Mouse (Mus musculus) CH12.LX (cell line): Measurements from ENCODE around the gene Arhgef19. TPM values are rescaled to one million over a fixed set of nuclear protein-coding genes. Genes with fewer than 3 reads are reported as not detected.

Source experiments
- polyA plus RNA-seq: library from polyadenylated mRNA; unstranded; fragments of >175 nt; gene quantifications from 2 replicates; pipeline ENCODE4 v1.2.1, GENCODE M21; 2012; ENCODE audit warnings: low read depth; ENCODE audit not compliant: insufficient read length
- total RNA-seq, 2 experiments: library from RNA; depleted of rRNA; stranded (reverse); fragments of 300-350 nt in 1 of 2; fragments of >200 nt in 1 of 2; gene quantifications; 2 replicates each; pipeline ENCODE4 v1.2.3; 2012 to 2014

The Arhgef19 gene
- total and polyA plus RNA-seq, 3 experiments: 0.19 to 0.21 TPM; not detected in 1

Other genes starting within 250 kb of the Arhgef19 start
- not detected in 2 replicates for gene Mfap2, start 229.1 kb upstream of the Arhgef19 start, total RNA-seq (2012; rRNA removed)
- gene Mfap2, start 229.1 kb upstream of the Arhgef19 start, total RNA-seq (2014; rRNA removed): not detected in 2 replicates
- not detected in 2 replicates for gene Mfap2, start 229.1 kb upstream of the Arhgef19 start, polyA plus RNA-seq
- gene Crocc, start 178.9 kb upstream of the Arhgef19 start, total RNA-seq (2012; rRNA removed): 5.9 and 8.3 TPM in 2 replicates
- gene Crocc, start 178.9 kb upstream of the Arhgef19 start, total RNA-seq (2014; rRNA removed): 3.5 and 4.3 TPM in 2 replicates
- 4.8 and 8.6 TPM in 2 replicates for gene Crocc, start 178.9 kb upstream of the Arhgef19 start, polyA plus RNA-seq
- 32.6 and 38.9 TPM in 2 replicates for gene Necap2, start 161.1 kb upstream of the Arhgef19 start, total RNA-seq (2012; rRNA removed)
- 34.8 and 41.0 TPM in 2 replicates for gene Necap2, start 161.1 kb upstream of the Arhgef19 start, total RNA-seq (2014; rRNA removed)
- 41.7 and 45.1 TPM in 2 replicates for gene Necap2, start 161.1 kb upstream of the Arhgef19 start, polyA plus RNA-seq
- not detected in 2 replicates for gene Spata21, start 151.2 kb upstream of the Arhgef19 start, total RNA-seq (2012; rRNA removed)
- gene Spata21, start 151.2 kb upstream of the Arhgef19 start, total RNA-seq (2014; rRNA removed): not detected in 2 replicates
- not detected in 2 replicates for gene Spata21, start 151.2 kb upstream of the Arhgef19 start, polyA plus RNA-seq
- gene Szrd1, start 99.7 kb upstream of the Arhgef19 start, total RNA-seq (2012; rRNA removed): 82.5 and 106 TPM in 2 replicates
- gene Szrd1, start 99.7 kb upstream of the Arhgef19 start, total RNA-seq (2014; rRNA removed): 77.8 and 80.9 TPM in 2 replicates
- gene Szrd1, start 99.7 kb upstream of the Arhgef19 start, polyA plus RNA-seq: 126 and 143 TPM in 2 replicates
- gene Fbxo42, start 91.6 kb upstream of the Arhgef19 start, total RNA-seq (2012; rRNA removed): 14.4 and 17.3 TPM in 2 replicates
- gene Fbxo42, start 91.6 kb upstream of the Arhgef19 start, total RNA-seq (2014; rRNA removed): 8.6 and 9.8 TPM in 2 replicates
- gene Fbxo42, start 91.6 kb upstream of the Arhgef19 start, polyA plus RNA-seq: 16.5 and 20.1 TPM in 2 replicates
- gene Rsg1, start 25.5 kb upstream of the Arhgef19 start, total RNA-seq (2012; rRNA removed): 4.5 and 5.3 TPM in 2 replicates
- gene Rsg1, start 25.5 kb upstream of the Arhgef19 start, total RNA-seq (2014; rRNA removed): 1.0 and 1.1 TPM in 2 replicates
- 2.8 and 3.2 TPM in 2 replicates for gene Rsg1, start 25.5 kb upstream of the Arhgef19 start, polyA plus RNA-seq
- gene Epha2, start 61.7 kb downstream of the Arhgef19 start, total RNA-seq (2012; rRNA removed): 0.67 and 0.81 TPM in 2 replicates
- 0.55 and 0.58 TPM in 2 replicates for gene Epha2, start 61.7 kb downstream of the Arhgef19 start, total RNA-seq (2014; rRNA removed)
- 0.67 and 0.70 TPM in 2 replicates for gene Epha2, start 61.7 kb downstream of the Arhgef19 start, polyA plus RNA-seq
- gene Fam131c, start 128.7 kb downstream of the Arhgef19 start, total RNA-seq (2012; rRNA removed): not detected in 2 replicates
- not detected in 2 replicates for gene Fam131c, start 128.7 kb downstream of the Arhgef19 start, total RNA-seq (2014; rRNA removed)
- not detected in 2 replicates for gene Fam131c, start 128.7 kb downstream of the Arhgef19 start, polyA plus RNA-seq
- not detected in 2 replicates for gene Clcnka, start 159.2 kb downstream of the Arhgef19 start, total RNA-seq (2012; rRNA removed)
- gene Clcnka, start 159.2 kb downstream of the Arhgef19 start, total RNA-seq (2014; rRNA removed): not detected in 2 replicates
- not detected in 2 replicates for gene Clcnka, start 159.2 kb downstream of the Arhgef19 start, polyA plus RNA-seq
- gene Clcnkb, start 176.5 kb downstream of the Arhgef19 start, total RNA-seq (2012; rRNA removed): 0.51 and 1.1 TPM in 2 replicates
- 0.08 TPM in 2 replicates for gene Clcnkb, start 176.5 kb downstream of the Arhgef19 start, total RNA-seq (2014; rRNA removed)
- 0.24 and 0.42 TPM in 2 replicates for gene Clcnkb, start 176.5 kb downstream of the Arhgef19 start, polyA plus RNA-seq
- gene Hspb7, start 181.3 kb downstream of the Arhgef19 start, total RNA-seq (2012; rRNA removed): 0.04 TPM in 1 of 2 replicates, not detected in the other
- not detected in 2 replicates for gene Hspb7, start 181.3 kb downstream of the Arhgef19 start, total RNA-seq (2014; rRNA removed)
- gene Hspb7, start 181.3 kb downstream of the Arhgef19 start, polyA plus RNA-seq: not detected in 2 replicates
- not detected in 2 replicates for gene Srarp, start 196.6 kb downstream of the Arhgef19 start, total RNA-seq (2012; rRNA removed)
- not detected in 2 replicates for gene Srarp, start 196.6 kb downstream of the Arhgef19 start, total RNA-seq (2014; rRNA removed)
- gene Srarp, start 196.6 kb downstream of the Arhgef19 start, polyA plus RNA-seq: not detected in 2 replicates
- 45.3 and 47.6 TPM in 2 replicates for gene Zbtb17, start 205.2 kb downstream of the Arhgef19 start, total RNA-seq (2012; rRNA removed)
- 20.4 and 21.4 TPM in 2 replicates for gene Zbtb17, start 205.2 kb downstream of the Arhgef19 start, total RNA-seq (2014; rRNA removed)
- gene Zbtb17, start 205.2 kb downstream of the Arhgef19 start, polyA plus RNA-seq: 49.7 and 51.2 TPM in 2 replicates